Mouse (Mus musculus): ENCODE measurements around the gene Dhx35. TPM values are rescaled to one million over a fixed set of nuclear protein-coding genes. Genes with fewer than 3 reads are reported as not detected.

Dhx35 gene
- polyA plus RNA-seq (2012; ENCODE audit: insufficient read depth, low replicate concordance): 3.9 and 5.3 TPM in 2 replicates

GRCm38 (mm10) chr2:158794494-158795004 lies at the start of gene Dhx35:
Gene Dhx35, plus strand, starts transcription at chr2:158794807.
- peaks cover 47% of the 10 kb centered on the region for H3K4me1 ChIP-seq
- no peaks in the 10 kb centered on the region for H3K27me3 ChIP-seq (replicated peaks)
- H3K4me3 ChIP-seq (replicated peaks): peak within 1 kb of the TSS; percentile 98
- no peak for TF ChIP-seq GATA1 (IDR thresholded peaks at IDR 0.05; ENCODE audit: borderline replicate concordance, low read length)
- TF ChIP-seq FLI1 (IDR thresholded peaks at IDR 0.05; ENCODE audit: low read length): no peak
- H3K9me3 ChIP-seq: 0 out of 2 replicates have a peak, but pooled peaks cover 1% of the 10 kb centered on the region
- peaks cover 9% of the 10 kb centered on the region for H3K36me3 ChIP-seq (replicated peaks; ENCODE audit: low read length)

GRCm38 (mm10) chr2:158745049-158745482 lies 49.5 kb upstream of the Dhx35 start:
- peaks cover 9% of the 10 kb centered on the region for H3K9me3 ChIP-seq
- no peaks in the 10 kb centered on the region for H3K36me3 ChIP-seq (replicated peaks; ENCODE audit: low read length)
- no peak for TF ChIP-seq FLI1 (IDR thresholded peaks at IDR 0.05; ENCODE audit: low read length)
- TF ChIP-seq GATA1 (IDR thresholded peaks at IDR 0.05; ENCODE audit: borderline replicate concordance, low read length): no peak
- peaks cover 47% of the 10 kb centered on the region for H3K27me3 ChIP-seq (replicated peaks)
- H3K4me1 ChIP-seq: peaks cover 12% of the 10 kb centered on the region
- no peak overlapping the region for H3K4me3 ChIP-seq (replicated peaks)

GRCm38 (mm10) chr2:158746164-158746563 lies 48.4 kb upstream of the Dhx35 start:
- TF ChIP-seq FLI1 (IDR thresholded peaks at IDR 0.05; ENCODE audit: low read length) (no peak), GATA1 (IDR thresholded peaks at IDR 0.05; ENCODE audit: borderline replicate concordance, low read length) (no peak)
- no peaks in the 10 kb centered on the region for H3K36me3 ChIP-seq (replicated peaks; ENCODE audit: low read length)
- H3K4me1 ChIP-seq: peaks cover 12% of the 10 kb centered on the region
- peak overlapping the region; percentile 21 for H3K4me3 ChIP-seq (replicated peaks)
- peaks cover 47% of the 10 kb centered on the region for H3K27me3 ChIP-seq (replicated peaks)
- peaks cover 9% of the 10 kb centered on the region for H3K9me3 ChIP-seq

- H3K4me3 ChIP-seq (replicated peaks): no peak overlapping the region
- peaks cover 43% of the 10 kb centered on the region for H3K27me3 ChIP-seq (replicated peaks)
- no peak for TF ChIP-seq GATA1 (IDR thresholded peaks at IDR 0.05; ENCODE audit: borderline replicate concordance, low read length)
- TF ChIP-seq FLI1 (IDR thresholded peaks at IDR 0.05; ENCODE audit: low read length): no peak
- no peaks in the 10 kb centered on the region for H3K9me3 ChIP-seq
- H3K36me3 ChIP-seq (replicated peaks; ENCODE audit: low read length): no peaks in the 10 kb centered on the region
- H3K4me1 ChIP-seq: peaks cover 10% of the 10 kb centered on the region
Observed at GRCm38 (mm10) chr2:158749366-158749765, 45.2 kb upstream of the Dhx35 start.

- peaks cover 10% of the 10 kb centered on the region for H3K4me1 ChIP-seq
- H3K4me3 ChIP-seq (replicated peaks): no peak overlapping the region
- H3K9me3 ChIP-seq: no peaks in the 10 kb centered on the region
- peaks cover 39% of the 10 kb centered on the region for H3K27me3 ChIP-seq (replicated peaks)
- TF ChIP-seq GATA1 (IDR thresholded peaks at IDR 0.05; ENCODE audit: borderline replicate concordance, low read length) (no peak), FLI1 (IDR thresholded peaks at IDR 0.05; ENCODE audit: low read length) (no peak)
- no peaks in the 10 kb centered on the region for H3K36me3 ChIP-seq (replicated peaks; ENCODE audit: low read length)
Observed at GRCm38 (mm10) chr2:158760231-158760630, 34.4 kb upstream of the Dhx35 start.

GRCm38 (mm10) chr2:158762339-158762738 lies 32.3 kb upstream of the Dhx35 start:
- Histone ChIP-seq H3K36me3 (replicated peaks; ENCODE audit: low read length) (no peaks in the 10 kb centered on the region), H3K27me3 (replicated peaks) (peaks cover 26% of the 10 kb centered on the region), H3K4me1 (peaks cover 12% of the 10 kb centered on the region), H3K9me3 (no peaks in the 10 kb centered on the region), H3K4me3 (replicated peaks) (no peak overlapping the region)
- TF ChIP-seq FLI1 (IDR thresholded peaks at IDR 0.05; ENCODE audit: low read length) (no peak), GATA1 (IDR thresholded peaks at IDR 0.05; ENCODE audit: borderline replicate concordance, low read length) (no peak)

GRCm38 (mm10) chr2:158767742-158768339 lies 26.8 kb upstream of the Dhx35 start, which contains the start of gene Fam83d:
Gene Fam83d, plus strand, starts transcription at chr2:158768093.
- Histone ChIP-seq H3K36me3 (replicated peaks; ENCODE audit: low read length) (peaks cover 15% of the 10 kb centered on the region), H3K9me3 (no peaks in the 10 kb centered on the region), H3K27me3 (replicated peaks) (peaks cover 15% of the 10 kb centered on the region), H3K4me3 (replicated peaks) (peak within 1 kb of the TSS; percentile 94), H3K4me1 (peaks cover 49% of the 10 kb centered on the region)
- TF ChIP-seq FLI1 (IDR thresholded peaks at IDR 0.05; ENCODE audit: low read length) (no peak), GATA1 (IDR thresholded peaks at IDR 0.05; ENCODE audit: borderline replicate concordance, low read length) (no peak)

GRCm38 (mm10) chr2:158768350-158768749 lies 26.3 kb upstream of the Dhx35 start:
- H3K4me3 ChIP-seq (replicated peaks): peak overlapping the region; percentile 94
- H3K36me3 ChIP-seq (replicated peaks; ENCODE audit: low read length): peaks cover 20% of the 10 kb centered on the region
- no peaks in the 10 kb centered on the region for H3K9me3 ChIP-seq
- H3K27me3 ChIP-seq (replicated peaks): peaks cover 9% of the 10 kb centered on the region
- no peak for TF ChIP-seq GATA1 (IDR thresholded peaks at IDR 0.05; ENCODE audit: borderline replicate concordance, low read length)
- H3K4me1 ChIP-seq: peaks cover 48% of the 10 kb centered on the region

GRCm38 (mm10) chr2:158768771-158769170 lies 25.8 kb upstream of the Dhx35 start:
- TF ChIP-seq GATA1 (IDR thresholded peaks at IDR 0.05; ENCODE audit: borderline replicate concordance, low read length): no peak
- TF ChIP-seq FLI1 (IDR thresholded peaks at IDR 0.05; ENCODE audit: low read length): no peak
- H3K9me3 ChIP-seq: no peaks in the 10 kb centered on the region
- H3K4me1 ChIP-seq: peaks cover 52% of the 10 kb centered on the region

GRCm38 (mm10) chr2:158770126-158770757 lies 24.4 kb upstream of the Dhx35 start:
- Histone ChIP-seq H3K4me1 (peaks cover 63% of the 10 kb centered on the region), H3K9me3 (no peaks in the 10 kb centered on the region), H3K27me3 (replicated peaks) (no peaks in the 10 kb centered on the region), H3K4me3 (replicated peaks) (peak overlapping the region; percentile 94), H3K36me3 (replicated peaks; ENCODE audit: low read length) (peaks cover 31% of the 10 kb centered on the region)
- TF ChIP-seq GATA1 (IDR thresholded peaks at IDR 0.05; ENCODE audit: borderline replicate concordance, low read length) (no peak), FLI1 (IDR thresholded peaks at IDR 0.05; ENCODE audit: low read length) (no peak)

More at GRCm38 (mm10) chr2:158768771-158769170, 25.8 kb upstream of the Dhx35 start:
- Histone ChIP-seq H3K27me3 (replicated peaks) (peaks cover 5% of the 10 kb centered on the region), H3K36me3 (replicated peaks; ENCODE audit: low read length) (peaks cover 24% of the 10 kb centered on the region), H3K4me3 (replicated peaks) (peak overlapping the region; percentile 94)
